In genomic region chr9:36795556-36795955, GRCm38 (mm10) we compare ENCODE assay signal across 8 mouse cellular contexts. TPM values are rescaled to one million over a fixed set of nuclear protein-coding genes. Genes with fewer than 3 reads are reported as not detected.
DNase-seq lines count a peak whose midpoint lies in the region; ATAC-seq lines count a peak whose summit lies in the region.

No protein-coding gene starts in this region.

- peaks cover 16% of the 10 kb centered on the region for H3K4me1 ChIP-seq in hindbrain, embryonic 14.5 days (replicated peaks; ENCODE audit: control insufficient read depth, insufficient read depth, low read length)
- peaks cover 29% of the 10 kb centered on the region for H3K4me1 ChIP-seq in neural tube, embryonic 15.5 days

- H3K9me3 ChIP-seq in hindbrain, embryonic 14.5 days (ENCODE audit: control insufficient read depth, low read length) = no peaks in the 10 kb centered on the region
- H3K9me3 ChIP-seq in neural tube, embryonic 15.5 days (replicated peaks) = no peaks in the 10 kb centered on the region

- no peaks in the 10 kb centered on the region for H3K27me3 ChIP-seq in hindbrain, embryonic 14.5 days (ENCODE audit: control insufficient read depth, insufficient read depth, low read length)
- no peaks in the 10 kb centered on the region for H3K27me3 ChIP-seq in neural tube, embryonic 15.5 days (replicated peaks)

- WGBS in hindbrain, embryonic 14.5 days = 94% methylated on average over 1 of the region's 1 CpGs
- WGBS in neural tube, embryonic 15.5 days = 84% methylated on average over 1 of the region's 1 CpGs

- peak overlapping the region; percentile 72 for H3K4me2 ChIP-seq in hindbrain, embryonic 14.5 days (replicated peaks)
- peak overlapping the region; percentile 68 for H3K4me2 ChIP-seq in neural tube, embryonic 15.5 days

- DNase-seq in cerebellum, adult 9-11 months = peak; percentile 18
- DNase-seq in cerebellum, postnatal 14 days = no peak
- peak; percentile 11 for DNase-seq in lung, postnatal 36 days
- no peak for DNase-seq in lung, postnatal 4 days
- DNase-seq in hindbrain, embryonic 14.5 days (ENCODE audit: low spot score) = no peak
- DNase-seq in embryo, embryonic 10.5 days (ENCODE audit: low spot score) = no peak

- H3K27ac ChIP-seq in hindbrain, embryonic 14.5 days = no peak overlapping the region
- no peak overlapping the region for H3K27ac ChIP-seq in neural tube, embryonic 15.5 days (replicated peaks)

- peak overlapping the region; percentile 78; the same call in 1 of the 2 replicates for H3K4me3 ChIP-seq in hindbrain, embryonic 14.5 days (replicated peaks; ENCODE audit: low read length)
- H3K4me3 ChIP-seq in neural tube, embryonic 15.5 days (replicated peaks) = peak overlapping the region; percentile 99; the same call in 1 of the 2 replicates

- H3K36me3 ChIP-seq in hindbrain, embryonic 14.5 days (replicated peaks; ENCODE audit: control insufficient read depth, insufficient read depth) = peaks cover 23% of the 10 kb centered on the region
- H3K36me3 ChIP-seq in neural tube, embryonic 15.5 days = peaks cover 21% of the 10 kb centered on the region

- ATAC-seq in hindbrain, embryonic 14.5 days (ENCODE audit: low FRiP score) = no peak
- ATAC-seq in neural tube, embryonic 15.5 days (ENCODE audit: low FRiP score) = no peak
- no peak for ATAC-seq in CD4-positive, CD25-positive, alpha-beta regulatory T cell, adult 4 months

- H3K9ac ChIP-seq in hindbrain, embryonic 14.5 days = peak overlapping the region; percentile 95; the same call in 1 of the 2 replicates
- no peak overlapping the region for H3K9ac ChIP-seq in neural tube, embryonic 15.5 days (replicated peaks)

RNA-seq across cellular contexts. Expression of gene Ei24, which starts 1.6 kb away (rescaled TPM):
- polyA plus RNA-seq in hindbrain, embryonic 14.5 days (2014; fragmentation: Nextera tagmentation; extraction: Ambion mirVana) = 73.6 and 88.3 TPM in 2 replicates
- polyA plus RNA-seq in neural tube, embryonic 15.5 days (2015; fragmentation: Nextera tagmentation; extraction: Ambion mirVana) = 118 and 120 TPM in 2 replicates
- polyA plus RNA-seq in CD4-positive, CD25-positive, alpha-beta regulatory T cell, adult 4 months (2017; shearing (Covaris generic)) = 10 to 100 TPM; 12.9 to 13.7 TPM

RNA-seq across cellular contexts. Expression of gene Fez1, which starts 26.1 kb away (rescaled TPM):
- 549 and 551 TPM in 2 replicates for polyA plus RNA-seq in hindbrain, embryonic 14.5 days (2014; fragmentation: Nextera tagmentation; extraction: Ambion mirVana)
- polyA plus RNA-seq in neural tube, embryonic 15.5 days (2015; fragmentation: Nextera tagmentation; extraction: Ambion mirVana) = 491 and 612 TPM in 2 replicates
- 1 to 10 TPM in 1 of 2 experiments, not detected in 1; 1.6 TPM for polyA plus RNA-seq in CD4-positive, CD25-positive, alpha-beta regulatory T cell, adult 4 months (2017; shearing (Covaris generic))

RNA-seq across cellular contexts. Expression of gene Stt3a, which starts 28.1 kb away (rescaled TPM):
- 79.8 and 95.3 TPM in 2 replicates for polyA plus RNA-seq in hindbrain, embryonic 14.5 days (2014; fragmentation: Nextera tagmentation; extraction: Ambion mirVana)
- 93.0 and 143 TPM in 2 replicates for polyA plus RNA-seq in neural tube, embryonic 15.5 days (2015; fragmentation: Nextera tagmentation; extraction: Ambion mirVana)
- 100 to 1,000 TPM; 223 to 232 TPM for polyA plus RNA-seq in CD4-positive, CD25-positive, alpha-beta regulatory T cell, adult 4 months (2017; shearing (Covaris generic))

Comparison
In these comparisons a context has a peak if more than half of its experiments do, and no peak if none do; other contexts are left out.
1. DNase-seq: peak in cerebellum, adult 9-11 months (single experiment) and lung, postnatal 36 days (single experiment); none in cerebellum, postnatal 14 days (0 of 2), lung, postnatal 4 days (0 of 2), hindbrain, embryonic 14.5 days (single experiment) and embryo, embryonic 10.5 days (single experiment).
2. RNA of gene Fez1, which starts 26.1 kb away (polyA plus RNA-seq): 491 to 612 TPM in neural tube, embryonic 15.5 days and 549 to 551 TPM in hindbrain, embryonic 14.5 days; 1.6 TPM in CD4-positive, CD25-positive, alpha-beta regulatory T cell, adult 4 months; every median in the first group is over 100 times any median in the second.